Mouse (Mus musculus) embryonic facial prominence, embryonic 13.5 days (tissue): ENCODE results near the gene Nab1. TPM values are rescaled to one million over a fixed set of nuclear protein-coding genes. Genes with fewer than 3 reads are reported as not detected.

Source experiments
- ATAC-seq: fragments of 200-750 bp; cut with Nextera tagmentation; 2 replicates; pipeline ENCODE4 v1.8.0; 2017; ENCODE audit warnings: low read depth; ENCODE audit not compliant: insufficient number of reproducible peaks, insufficient read depth, low FRiP score, low TSS enrichment
- H3K27ac ChIP-seq: fragments of 300-500 bp; sonication (generic); 2 replicates; pipeline ENCODE4 v1.5.1; 2015; ENCODE audit warnings: moderate library complexity, mild to moderate bottlenecking, inconsistent platforms
- H3K27me3 ChIP-seq: fragments of 300-500 bp; sonication (generic); 2 replicates; pipeline ENCODE4 v1.6.1; 2015; ENCODE audit warnings: mild to moderate bottlenecking, inconsistent platforms
- H3K36me3 ChIP-seq: fragments of 300-500 bp; sonication (generic); 2 replicates; pipeline ENCODE4 v1.6.1; 2015; ENCODE audit warnings: mild to moderate bottlenecking, inconsistent platforms
- H3K4me1 ChIP-seq: fragments of 300-500 bp; sonication (generic); 2 replicates; pipeline ENCODE4 v1.6.1; 2015; ENCODE audit warnings: inconsistent platforms
- H3K4me2 ChIP-seq: fragments of 300-500 bp; sonication (generic); 2 replicates; pipeline ENCODE4 v1.6.1; 2015; ENCODE audit warnings: moderate library complexity, mild to moderate bottlenecking, inconsistent platforms
- H3K4me3 ChIP-seq: fragments of 300-500 bp; sonication (generic); 2 replicates; pipeline ENCODE4 v1.5.1; 2015; ENCODE audit warnings: mild to moderate bottlenecking, inconsistent platforms
- H3K9ac ChIP-seq: fragments of 300-500 bp; sonication (generic); 2 replicates; pipeline ENCODE4 v1.6.1; 2015; ENCODE audit warnings: mild to moderate bottlenecking, inconsistent platforms
- H3K9me3 ChIP-seq: fragments of 300-500 bp; sonication (generic); 2 replicates; pipeline ENCODE4 v1.6.1; 2016; ENCODE audit warnings: inconsistent platforms
- WGBS: fragments of 180-500 bp; shearing (Covaris S2); methylation state at CpG from one replicate; pipeline ENCODE4 v1.1.7; 2015; ENCODE audit warnings: mixed read lengths; 5-methylcytosine and 5-hydroxymethylcytosine counted together
- polyA plus RNA-seq: library from polyadenylated mRNA; unstranded; fragments of >200 nt; fragmentation: Nextera tagmentation; extraction: Ambion mirVana; gene quantifications from 2 replicates; pipeline ENCODE4 v1.2.1, GENCODE M21; 2015

The Nab1 gene
- polyA plus RNA-seq, 1 experiment from 2014 or later: 9.3 TPM

DNA sequence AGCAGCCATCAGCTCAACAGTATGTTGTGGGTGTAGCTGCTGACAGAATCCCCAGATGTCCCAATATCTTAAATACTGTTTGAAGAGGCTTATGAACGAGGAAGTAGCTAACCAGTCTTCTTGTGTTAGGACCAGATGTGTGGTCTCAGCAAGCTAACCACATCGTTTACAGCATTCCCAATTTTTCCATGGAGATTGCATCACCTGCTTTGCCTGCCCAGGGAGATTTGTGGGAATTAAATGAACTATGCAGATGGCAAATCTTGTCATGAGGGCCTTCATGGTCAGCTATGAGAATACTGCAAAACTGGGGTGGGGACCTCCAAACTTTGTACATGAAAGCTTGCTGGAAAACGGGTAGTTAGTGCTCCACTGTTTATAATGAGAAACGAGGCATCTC lies 30.2 kb downstream of the Nab1 start:
- WGBS: 62% methylated on average over 4 of the region's 4 CpGs
- ATAC-seq: no peak

DNA sequence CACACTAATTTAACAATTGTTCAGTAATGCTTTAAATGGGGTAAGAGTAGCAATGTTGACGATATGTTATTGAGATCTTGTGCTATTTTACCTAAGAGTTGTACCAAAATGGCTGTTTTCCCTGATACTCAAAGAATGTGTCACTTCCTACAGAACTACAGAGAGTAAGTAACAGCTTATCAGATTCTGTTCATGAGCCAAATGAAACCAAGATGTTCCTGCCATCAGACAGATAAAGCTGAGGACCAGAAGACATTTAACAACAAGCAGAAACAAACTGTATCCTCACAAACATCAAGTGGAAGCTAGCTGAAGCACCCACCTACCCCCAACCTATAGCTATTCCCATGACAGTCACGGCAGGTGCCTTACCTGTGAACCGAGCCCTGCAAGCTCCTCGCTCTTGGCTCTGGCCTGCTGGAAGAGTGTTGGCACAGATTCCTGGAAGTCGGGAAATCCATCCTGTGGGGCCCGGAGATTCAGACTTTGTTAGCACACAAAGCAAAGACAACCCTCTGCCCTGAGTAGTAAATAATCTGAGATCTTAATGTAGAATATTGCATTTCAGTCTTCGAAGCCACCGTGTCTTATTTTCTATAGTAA lies 33.9 kb downstream of the Nab1 start:
- 86% methylated on average over 8 of the region's 8 CpGs for WGBS
- Histone ChIP-seq H3K9me3 (no peaks in the 10 kb centered on the region), H3K36me3 (peaks cover 8% of the 10 kb centered on the region; the same call in 1 of the 2 replicates), H3K27ac (no peak overlapping the region), H3K4me1 (no peaks in the 10 kb centered on the region), H3K4me2 (no peak overlapping the region), H3K4me3 (no peak overlapping the region), H3K9ac (no peak overlapping the region), H3K27me3 (no peaks in the 10 kb centered on the region)
- no peak for ATAC-seq

More for the DNA sequence above, 30.2 kb downstream of the Nab1 start:
- Histone ChIP-seq H3K4me3 (no peak overlapping the region), H3K27me3 (no peaks in the 10 kb centered on the region), H3K36me3 (peaks cover 10% of the 10 kb centered on the region; the same call in 1 of the 2 replicates), H3K27ac (no peak overlapping the region), H3K4me2 (no peak overlapping the region), H3K4me1 (no peaks in the 10 kb centered on the region), H3K9me3 (no peaks in the 10 kb centered on the region), H3K9ac (no peak overlapping the region)

DNA sequence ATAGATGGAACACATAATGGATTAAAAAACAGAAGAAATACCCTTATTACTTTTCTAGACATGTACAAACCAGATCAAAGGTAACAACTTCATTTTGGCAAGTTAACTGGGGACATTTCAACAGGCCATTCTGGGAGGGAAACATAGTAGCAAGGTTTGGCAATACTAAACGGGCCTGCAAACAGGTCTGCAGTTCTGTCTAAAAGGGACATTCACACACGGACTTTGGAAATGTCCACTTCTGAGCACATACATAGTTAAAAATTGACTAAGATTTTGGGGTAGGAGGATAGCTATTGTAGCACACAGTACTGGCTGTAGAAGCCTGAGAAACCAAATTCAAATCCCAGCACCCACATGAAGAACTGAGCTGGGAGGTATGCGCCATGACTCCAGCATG lies 34.6 kb downstream of the Nab1 start:
- ATAC-seq: no peak
- H3K27me3 ChIP-seq: no peaks in the 10 kb centered on the region
- 92% methylated on average over 3 of the region's 3 CpGs for WGBS
- H3K4me1 ChIP-seq: no peaks in the 10 kb centered on the region
- no peak overlapping the region for H3K9ac ChIP-seq
- peaks cover 9% of the 10 kb centered on the region; the same call in 1 of the 2 replicates for H3K36me3 ChIP-seq
- no peaks in the 10 kb centered on the region for H3K9me3 ChIP-seq
- H3K4me2 ChIP-seq: no peak overlapping the region
- H3K4me3 ChIP-seq: no peak overlapping the region
- no peak overlapping the region for H3K27ac ChIP-seq

DNA sequence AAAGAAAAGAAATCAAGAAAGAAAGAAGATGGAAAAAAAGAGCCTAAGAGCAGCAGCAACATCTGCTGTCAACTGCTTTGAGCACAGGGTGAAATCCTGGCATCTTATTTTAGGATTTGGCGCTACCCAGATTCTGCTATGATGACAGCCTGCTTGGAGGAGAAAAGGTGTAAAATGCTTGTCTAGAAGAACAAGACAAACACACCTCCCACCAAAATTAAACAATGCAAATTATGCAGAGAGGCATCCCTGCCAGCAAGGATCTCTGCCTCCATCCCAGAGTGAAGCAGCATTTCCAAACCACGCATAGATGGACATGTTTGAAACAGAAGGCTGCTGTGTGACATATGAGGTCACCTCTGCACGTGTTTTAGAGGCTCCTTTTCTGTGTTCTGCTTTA lies 35.2 kb downstream of the Nab1 start:
- Histone ChIP-seq H3K4me3 (no peak overlapping the region), H3K4me1 (no peaks in the 10 kb centered on the region), H3K27ac (no peak overlapping the region), H3K4me2 (no peak overlapping the region), H3K36me3 (peaks cover 9% of the 10 kb centered on the region; the same call in 1 of the 2 replicates), H3K9ac (no peak overlapping the region), H3K9me3 (no peaks in the 10 kb centered on the region), H3K27me3 (no peaks in the 10 kb centered on the region)
- no peak for ATAC-seq
- WGBS: 69% methylated on average over 3 of the region's 3 CpGs

DNA sequence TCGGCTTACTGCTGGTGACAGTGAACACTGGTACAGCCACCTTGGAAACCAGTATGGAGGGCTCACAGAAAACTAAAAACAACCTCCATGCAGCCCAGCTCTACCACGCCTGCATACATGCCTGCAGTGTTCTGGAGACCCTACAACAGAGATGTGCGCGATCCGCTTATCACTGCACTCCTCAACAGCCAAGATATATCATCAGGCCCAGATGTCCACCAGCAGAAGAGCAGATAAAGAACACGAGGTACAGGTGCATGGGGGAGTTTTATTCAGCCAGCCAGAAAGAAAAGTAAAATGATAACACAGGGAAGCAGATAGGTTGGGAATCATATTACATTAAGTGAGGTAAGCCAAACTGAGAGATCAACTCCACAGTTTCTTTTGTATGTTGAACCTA lies 37.2 kb downstream of the Nab1 start:
- 86% methylated on average over 6 of the region's 6 CpGs for WGBS
- H3K36me3 ChIP-seq: peaks cover 9% of the 10 kb centered on the region; the same call in 1 of the 2 replicates
- H3K4me2 ChIP-seq: no peak overlapping the region
- no peaks in the 10 kb centered on the region for H3K27me3 ChIP-seq
- no peak overlapping the region for H3K9ac ChIP-seq
- no peak overlapping the region for H3K4me3 ChIP-seq
- H3K9me3 ChIP-seq: no peaks in the 10 kb centered on the region
- H3K27ac ChIP-seq: no peak overlapping the region
- no peak for ATAC-seq
- H3K4me1 ChIP-seq: no peaks in the 10 kb centered on the region

DNA sequence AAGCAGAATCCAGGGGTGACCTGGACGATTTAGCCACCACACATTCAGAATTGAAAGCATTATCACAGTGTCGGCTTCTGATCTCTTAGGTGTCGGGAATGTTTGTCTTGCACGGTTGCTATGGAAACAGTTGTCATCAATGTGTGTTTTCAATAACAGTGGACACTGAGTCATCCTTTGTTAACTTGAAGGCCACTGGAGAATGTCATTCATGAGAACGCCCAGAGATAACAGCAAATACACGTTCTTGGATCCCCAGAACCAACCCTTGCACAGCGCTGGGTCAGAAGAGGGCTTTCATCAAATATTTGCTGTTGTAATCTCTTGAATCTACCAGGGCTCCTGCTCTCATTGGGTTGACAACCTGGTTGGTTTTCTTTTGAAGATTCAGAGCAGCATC lies 43.9 kb downstream of the Nab1 start:
- Histone ChIP-seq H3K4me2 (no peak overlapping the region), H3K36me3 (0 out of 2 replicates have a peak, but pooled peaks cover 3% of the 10 kb centered on the region), H3K4me1 (no peaks in the 10 kb centered on the region), H3K27ac (no peak overlapping the region), H3K9me3 (no peaks in the 10 kb centered on the region), H3K27me3 (no peaks in the 10 kb centered on the region), H3K4me3 (no peak overlapping the region), H3K9ac (no peak overlapping the region)
- ATAC-seq: no peak
- 69% methylated on average over 7 of the region's 7 CpGs for WGBS

DNA sequence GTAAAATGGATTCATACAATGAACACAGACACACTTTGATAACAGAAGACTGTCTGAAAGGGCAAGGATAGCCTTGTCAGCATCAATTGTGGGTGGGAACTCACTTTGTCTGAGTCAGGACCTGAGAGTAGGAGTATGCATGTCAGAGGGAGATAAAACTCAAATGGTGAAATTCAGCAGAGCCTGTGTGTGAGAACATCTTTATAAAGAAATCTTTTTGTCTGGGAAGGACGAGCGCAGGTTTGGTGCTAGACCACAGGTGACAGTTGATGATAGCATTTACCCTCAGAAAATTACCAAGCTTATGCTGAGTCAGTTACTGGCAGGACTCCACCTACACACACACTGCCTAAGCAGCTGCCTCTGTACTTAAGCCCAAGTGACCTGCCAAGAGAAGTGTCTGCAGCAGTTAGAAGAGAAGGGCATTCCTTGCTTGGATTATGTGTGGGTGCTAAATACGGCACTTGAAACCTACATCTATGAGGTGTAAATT lies 45.9 kb downstream of the Nab1 start:
- Histone ChIP-seq H3K9me3 (no peaks in the 10 kb centered on the region), H3K4me3 (no peak overlapping the region), H3K27ac (no peak overlapping the region), H3K4me2 (no peak overlapping the region), H3K36me3 (0 out of 2 replicates have a peak, but pooled peaks cover 3% of the 10 kb centered on the region), H3K9ac (no peak overlapping the region), H3K4me1 (no peaks in the 10 kb centered on the region), H3K27me3 (no peaks in the 10 kb centered on the region)
- ATAC-seq: no peak
- WGBS: 90% methylated on average over 3 of the region's 3 CpGs

DNA sequence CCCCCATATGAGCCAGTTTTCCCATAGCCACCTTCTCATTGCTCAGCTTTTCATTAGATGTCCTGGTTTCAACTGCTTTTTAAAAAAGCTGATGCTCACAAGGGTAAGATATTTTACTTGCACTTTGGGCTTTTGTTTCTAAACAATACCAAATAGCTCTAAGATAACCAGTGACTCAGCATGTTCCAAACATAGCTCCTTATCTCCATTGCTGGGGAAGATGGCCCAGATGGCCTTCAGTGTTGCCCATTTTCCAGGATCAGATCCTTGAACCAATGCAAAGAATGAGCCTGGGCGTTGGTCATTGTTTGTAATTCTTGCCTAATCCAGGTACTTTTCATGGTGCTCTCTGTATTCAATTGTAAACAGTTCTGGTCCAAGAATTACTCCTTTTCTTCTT lies 49.1 kb downstream of the Nab1 start:
- Histone ChIP-seq H3K4me3 (no peak overlapping the region), H3K4me2 (no peak overlapping the region), H3K27me3 (no peaks in the 10 kb centered on the region), H3K9ac (no peak overlapping the region), H3K36me3 (no peaks in the 10 kb centered on the region), H3K4me1 (no peaks in the 10 kb centered on the region), H3K9me3 (no peaks in the 10 kb centered on the region), H3K27ac (no peak overlapping the region)
- 81% methylated on average over 1 of the region's 1 CpGs for WGBS
- ATAC-seq: no peak

DNA sequence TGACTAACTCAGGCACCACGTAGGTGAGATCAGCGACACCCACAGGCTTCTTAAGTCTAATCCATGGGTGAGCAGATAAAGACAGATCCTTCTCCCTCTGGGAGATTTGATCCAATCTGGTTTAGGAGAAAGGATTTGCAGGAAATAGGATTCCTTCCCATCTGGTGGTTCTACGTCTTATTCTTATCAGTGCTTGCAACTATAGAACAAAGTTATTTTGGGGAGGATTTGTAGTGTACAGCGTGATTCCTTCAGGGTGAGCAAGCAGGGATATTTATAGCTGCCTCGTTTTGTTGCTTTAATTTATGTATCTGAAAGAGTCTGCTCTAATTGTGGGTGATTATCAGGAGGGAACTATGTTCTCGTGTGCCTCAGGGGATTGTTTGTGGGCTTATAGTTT lies 64.6 kb downstream of the Nab1 start:
- H3K9me3 ChIP-seq: no peaks in the 10 kb centered on the region
- H3K36me3 ChIP-seq: no peaks in the 10 kb centered on the region
- 58% methylated on average over 6 of the region's 6 CpGs for WGBS
- H3K4me1 ChIP-seq: no peaks in the 10 kb centered on the region
- H3K9ac ChIP-seq: no peak overlapping the region
- H3K27me3 ChIP-seq: no peaks in the 10 kb centered on the region
- no peak overlapping the region for H3K4me3 ChIP-seq
- H3K27ac ChIP-seq: no peak overlapping the region
- no peak for ATAC-seq
- H3K4me2 ChIP-seq: no peak overlapping the region

DNA sequence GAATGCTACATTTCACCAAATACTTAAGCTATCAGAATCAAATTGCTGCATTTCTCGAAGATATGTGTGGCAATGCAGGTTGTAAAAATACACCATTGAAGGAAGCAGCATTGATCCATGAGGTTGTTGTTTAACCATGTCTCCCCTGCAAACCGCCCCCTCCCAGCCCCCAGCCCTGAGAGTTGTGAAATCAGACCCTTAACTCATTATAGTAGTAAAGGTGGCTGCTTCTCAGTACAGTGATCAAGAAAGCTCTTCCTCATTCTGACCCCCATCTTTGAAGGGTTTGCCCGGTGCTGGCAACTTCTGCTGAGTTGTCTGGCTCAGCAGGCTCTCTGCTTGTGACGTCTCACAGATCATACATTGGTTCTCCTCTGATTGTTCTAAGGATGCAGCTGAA lies 66.4 kb downstream of the Nab1 start:
- Histone ChIP-seq H3K4me3 (no peak overlapping the region), H3K9me3 (no peaks in the 10 kb centered on the region), H3K4me2 (no peak overlapping the region), H3K27ac (no peak overlapping the region), H3K36me3 (no peaks in the 10 kb centered on the region), H3K9ac (no peak overlapping the region), H3K27me3 (no peaks in the 10 kb centered on the region), H3K4me1 (no peaks in the 10 kb centered on the region)
- no peak for ATAC-seq
- WGBS: 80% methylated on average over 4 of the region's 4 CpGs

DNA sequence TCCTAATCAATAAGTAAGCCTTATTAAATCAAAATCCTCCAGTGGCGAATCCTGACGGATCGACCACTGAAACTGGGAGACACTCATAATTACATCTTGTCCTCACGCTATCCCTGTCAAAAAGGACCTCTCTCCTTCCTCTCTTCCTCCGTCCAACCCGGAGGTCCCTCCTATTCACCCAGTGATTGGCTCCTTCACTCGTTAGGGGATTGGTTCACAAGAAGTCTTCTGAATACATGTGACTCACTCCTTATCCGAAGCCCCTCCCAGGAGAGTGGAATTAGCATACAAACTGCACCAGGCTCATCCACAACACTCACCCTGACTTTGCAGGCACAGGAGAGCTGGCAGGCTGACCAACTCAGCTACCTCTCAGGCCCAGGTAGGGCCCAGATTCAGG lies 68.7 kb downstream of the Nab1 start:
- Histone ChIP-seq H3K4me1 (no peaks in the 10 kb centered on the region), H3K4me2 (no peak overlapping the region), H3K27me3 (no peaks in the 10 kb centered on the region), H3K36me3 (no peaks in the 10 kb centered on the region), H3K4me3 (no peak overlapping the region), H3K9me3 (no peaks in the 10 kb centered on the region), H3K27ac (no peak overlapping the region), H3K9ac (no peak overlapping the region)
- ATAC-seq: no peak
- WGBS: 81% methylated on average over 8 of the region's 8 CpGs

DNA sequence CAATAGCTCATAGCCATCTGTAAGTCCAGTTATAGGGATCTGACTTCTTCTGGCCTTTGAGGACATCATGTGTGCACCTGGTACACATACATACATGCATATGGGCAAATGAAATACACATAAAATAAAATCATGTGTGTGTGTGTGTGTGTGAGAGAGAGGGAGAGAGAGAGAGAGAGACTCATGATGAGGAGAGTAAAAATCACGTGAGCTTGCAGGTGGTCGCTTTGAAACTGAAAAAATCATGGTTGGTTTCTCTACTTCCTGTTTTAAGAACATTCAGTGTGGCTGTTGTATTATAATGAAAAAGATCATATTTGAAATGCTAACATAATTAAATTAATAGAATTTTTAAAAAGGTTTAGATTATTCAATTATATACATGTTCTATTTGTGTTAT lies 69.9 kb downstream of the Nab1 start:
- H3K4me3 ChIP-seq: no peak overlapping the region
- 97% methylated on average over 2 of the region's 2 CpGs for WGBS

More for the DNA sequence above, 69.9 kb downstream of the Nab1 start:
- Histone ChIP-seq H3K9me3 (no peaks in the 10 kb centered on the region), H3K4me2 (no peak overlapping the region), H3K36me3 (no peaks in the 10 kb centered on the region), H3K4me1 (no peaks in the 10 kb centered on the region), H3K27me3 (no peaks in the 10 kb centered on the region), H3K9ac (no peak overlapping the region), H3K27ac (no peak overlapping the region)
- no peak for ATAC-seq
